Mouse (Mus musculus): ENCODE results near the gene Ufsp2. TPM values are rescaled to one million over a fixed set of nuclear protein-coding genes. Genes with fewer than 3 reads are reported as not detected.

Ufsp2 gene
- 59.6 and 59.7 TPM in 2 replicates for polyA plus RNA-seq (2014; fragmentation: Nextera tagmentation; extraction: Ambion mirVana)

- under 1% methylated on average over 57 of the region's 57 CpGs for WGBS
Measured at GRCm38 (mm10) chr8:45975126-45975836, at the start of gene Ufsp2, which contains the start of gene 1700029J07Rik. TSS of gene Ufsp2 (plus strand) at chr8:45975528. TSS of gene 1700029J07Rik (minus strand) at chr8:45975252.

GRCm38 (mm10) chr8:45934582-45935014, 40.7 kb upstream of the Ufsp2 start, which contains the start of gene Ccdc110:
TSS of gene Ccdc110 (plus strand) at chr8:45934619.
- no peaks in the 10 kb centered on the region for H3K36me3 ChIP-seq (ENCODE audit: control insufficient read depth, insufficient read depth, low read length)
- H3K9me3 ChIP-seq (ENCODE audit: control insufficient read depth, low read length), result no peaks in the 10 kb centered on the region
- no peak within 1 kb of the TSS for H3K27ac ChIP-seq (replicated peaks; ENCODE audit: low read depth, low read length)
- H3K27me3 ChIP-seq (ENCODE audit: control insufficient read depth, insufficient read depth, low read length), result no peaks in the 10 kb centered on the region
- peak within 1 kb of the TSS; percentile 40; the same call in 1 of the 2 replicates for H3K4me2 ChIP-seq (ENCODE audit: low read depth, severe bottlenecking)
- no peak within 1 kb of the TSS for H3K9ac ChIP-seq (ENCODE audit: low read length)
- no peaks in the 10 kb centered on the region for H3K4me1 ChIP-seq (ENCODE audit: control insufficient read depth, insufficient read depth, low read length)
- 3% methylated on average over 23 of the region's 23 CpGs for WGBS
- peak within 1 kb of the TSS; percentile 19 for H3K4me3 ChIP-seq (ENCODE audit: low read depth, low read length)
- ATAC-seq (ENCODE audit: insufficient number of reproducible peaks, low FRiP score, low TSS enrichment, low read depth) (peak; percentile 62; the same call in 1 of the 2 replicates), DNase-seq (ENCODE audit: low spot score) (peak; percentile 99)

More at GRCm38 (mm10) chr8:45975126-45975836, at the start of gene Ufsp2, which contains the start of gene 1700029J07Rik:
- Histone ChIP-seq H3K4me3 (ENCODE audit: low read depth, low read length) (peak within 1 kb of the TSS; percentile 59), H3K27ac (replicated peaks; ENCODE audit: low read depth, low read length) (peak within 1 kb of the TSS; percentile 32; the same call in 1 of the 2 replicates), H3K9ac (ENCODE audit: low read length) (peak within 1 kb of the TSS; percentile 68), H3K9me3 (ENCODE audit: control insufficient read depth, low read length) (no peaks in the 10 kb centered on the region), H3K27me3 (ENCODE audit: control insufficient read depth, insufficient read depth, low read length) (no peaks in the 10 kb centered on the region), H3K4me1 (ENCODE audit: control insufficient read depth, insufficient read depth, low read length) (peaks cover 3% of the 10 kb centered on the region; the same call in 1 of the 2 replicates), H3K4me2 (ENCODE audit: low read depth, severe bottlenecking) (peak within 1 kb of the TSS; percentile 58), H3K36me3 (ENCODE audit: control insufficient read depth, insufficient read depth, low read length) (0 out of 2 replicates have a peak, but pooled peaks cover 3% of the 10 kb centered on the region)
- ATAC-seq (ENCODE audit: insufficient number of reproducible peaks, low FRiP score, low TSS enrichment, low read depth) (peak; percentile 97), DNase-seq (ENCODE audit: low spot score) (peak; percentile 98)

- Histone ChIP-seq H3K27me3 (ENCODE audit: control insufficient read depth, insufficient read depth, low read length) (no peaks in the 10 kb centered on the region), H3K27ac (replicated peaks; ENCODE audit: low read depth, low read length) (no peak overlapping the region), H3K4me3 (ENCODE audit: low read depth, low read length) (no peak overlapping the region), H3K4me1 (ENCODE audit: control insufficient read depth, insufficient read depth, low read length) (no peaks in the 10 kb centered on the region), H3K9ac (ENCODE audit: low read length) (no peak overlapping the region), H3K36me3 (ENCODE audit: control insufficient read depth, insufficient read depth, low read length) (no peaks in the 10 kb centered on the region), H3K9me3 (ENCODE audit: control insufficient read depth, low read length) (no peaks in the 10 kb centered on the region), H3K4me2 (ENCODE audit: low read depth, severe bottlenecking) (no peak overlapping the region)
- WGBS, result 92% methylated on average over 9 of the region's 9 CpGs
- ATAC-seq (ENCODE audit: insufficient number of reproducible peaks, low FRiP score, low TSS enrichment, low read depth) (no peak), DNase-seq (ENCODE audit: low spot score) (no peak)
Measured at GRCm38 (mm10) chr8:45936986-45937385, 38.3 kb upstream of the Ufsp2 start.

GRCm38 (mm10) chr8:45946283-45946682, 29.0 kb upstream of the Ufsp2 start:
- Histone ChIP-seq H3K27me3 (ENCODE audit: control insufficient read depth, insufficient read depth, low read length) (no peaks in the 10 kb centered on the region), H3K27ac (replicated peaks; ENCODE audit: low read depth, low read length) (no peak overlapping the region), H3K36me3 (ENCODE audit: control insufficient read depth, insufficient read depth, low read length) (no peaks in the 10 kb centered on the region), H3K4me2 (ENCODE audit: low read depth, severe bottlenecking) (no peak overlapping the region), H3K9me3 (ENCODE audit: control insufficient read depth, low read length) (no peaks in the 10 kb centered on the region), H3K4me3 (ENCODE audit: low read depth, low read length) (no peak overlapping the region), H3K4me1 (ENCODE audit: control insufficient read depth, insufficient read depth, low read length) (no peaks in the 10 kb centered on the region), H3K9ac (ENCODE audit: low read length) (no peak overlapping the region)
- DNase-seq (ENCODE audit: low spot score), result no peak
- WGBS, result 91% methylated on average over 4 of the region's 4 CpGs
- no peak for ATAC-seq (ENCODE audit: insufficient number of reproducible peaks, low FRiP score, low TSS enrichment, low read depth)

- Histone ChIP-seq H3K9me3 (ENCODE audit: control insufficient read depth, low read length) (no peaks in the 10 kb centered on the region), H3K4me3 (ENCODE audit: low read depth, low read length) (no peak overlapping the region), H3K9ac (ENCODE audit: low read length) (no peak overlapping the region), H3K27me3 (ENCODE audit: control insufficient read depth, insufficient read depth, low read length) (no peaks in the 10 kb centered on the region), H3K4me2 (ENCODE audit: low read depth, severe bottlenecking) (no peak overlapping the region), H3K27ac (replicated peaks; ENCODE audit: low read depth, low read length) (no peak overlapping the region), H3K36me3 (ENCODE audit: control insufficient read depth, insufficient read depth, low read length) (no peaks in the 10 kb centered on the region), H3K4me1 (ENCODE audit: control insufficient read depth, insufficient read depth, low read length) (no peaks in the 10 kb centered on the region)
- ATAC-seq (ENCODE audit: insufficient number of reproducible peaks, low FRiP score, low TSS enrichment, low read depth) (no peak), DNase-seq (ENCODE audit: low spot score) (no peak)
- WGBS, result 55% methylated on average over 2 of the region's 2 CpGs
Measured at GRCm38 (mm10) chr8:45950622-45951021, 24.7 kb upstream of the Ufsp2 start.

GRCm38 (mm10) chr8:45970894-45971293, 4.4 kb upstream of the Ufsp2 start:
- ATAC-seq (ENCODE audit: insufficient number of reproducible peaks, low FRiP score, low TSS enrichment, low read depth), result no peak
- H3K27ac ChIP-seq (replicated peaks; ENCODE audit: low read depth, low read length), result no peak overlapping the region
- no peak overlapping the region for H3K9ac ChIP-seq (ENCODE audit: low read length)
- WGBS, result 96% methylated on average over 12 of the region's 12 CpGs
- H3K4me3 ChIP-seq (ENCODE audit: low read depth, low read length), result no peak overlapping the region
- H3K27me3 ChIP-seq (ENCODE audit: control insufficient read depth, insufficient read depth, low read length), result no peaks in the 10 kb centered on the region
- H3K4me1 ChIP-seq (ENCODE audit: control insufficient read depth, insufficient read depth, low read length), result peaks cover 3% of the 10 kb centered on the region; the same call in 1 of the 2 replicates
- no peak overlapping the region for H3K4me2 ChIP-seq (ENCODE audit: low read depth, severe bottlenecking)
- no peaks in the 10 kb centered on the region for H3K9me3 ChIP-seq (ENCODE audit: control insufficient read depth, low read length)
- no peaks in the 10 kb centered on the region for H3K36me3 ChIP-seq (ENCODE audit: control insufficient read depth, insufficient read depth, low read length)
- no peak for DNase-seq (ENCODE audit: low spot score)

- H3K9ac ChIP-seq (ENCODE audit: low read length), result no peak overlapping the region
- no peaks in the 10 kb centered on the region for H3K27me3 ChIP-seq (ENCODE audit: control insufficient read depth, insufficient read depth, low read length)
- ATAC-seq (ENCODE audit: insufficient number of reproducible peaks, low FRiP score, low TSS enrichment, low read depth) (no peak), DNase-seq (ENCODE audit: low spot score) (no peak)
- 76% methylated on average over 8 of the region's 8 CpGs for WGBS
- no peak overlapping the region for H3K27ac ChIP-seq (replicated peaks; ENCODE audit: low read depth, low read length)
- H3K4me3 ChIP-seq (ENCODE audit: low read depth, low read length), result no peak overlapping the region
- H3K36me3 ChIP-seq (ENCODE audit: control insufficient read depth, insufficient read depth, low read length), result 0 out of 2 replicates have a peak, but pooled peaks cover 3% of the 10 kb centered on the region
- H3K9me3 ChIP-seq (ENCODE audit: control insufficient read depth, low read length), result no peaks in the 10 kb centered on the region
- peaks cover 3% of the 10 kb centered on the region; the same call in 1 of the 2 replicates for H3K4me1 ChIP-seq (ENCODE audit: control insufficient read depth, insufficient read depth, low read length)
- H3K4me2 ChIP-seq (ENCODE audit: low read depth, severe bottlenecking), result peak overlapping the region; percentile 49; the same call in 1 of the 2 replicates
Measured at GRCm38 (mm10) chr8:45973988-45974505, 1.3 kb upstream of the Ufsp2 start.

- Histone ChIP-seq H3K27ac (replicated peaks; ENCODE audit: low read depth, low read length) (no peak overlapping the region), H3K9me3 (ENCODE audit: control insufficient read depth, low read length) (no peaks in the 10 kb centered on the region), H3K9ac (ENCODE audit: low read length) (peak overlapping the region; percentile 48), H3K4me2 (ENCODE audit: low read depth, severe bottlenecking) (peak overlapping the region; percentile 58), H3K36me3 (ENCODE audit: control insufficient read depth, insufficient read depth, low read length) (0 out of 2 replicates have a peak, but pooled peaks cover 3% of the 10 kb centered on the region), H3K4me1 (ENCODE audit: control insufficient read depth, insufficient read depth, low read length) (peaks cover 3% of the 10 kb centered on the region; the same call in 1 of the 2 replicates), H3K27me3 (ENCODE audit: control insufficient read depth, insufficient read depth, low read length) (no peaks in the 10 kb centered on the region), H3K4me3 (ENCODE audit: low read depth, low read length) (peak overlapping the region; percentile 59)
- ATAC-seq (ENCODE audit: insufficient number of reproducible peaks, low FRiP score, low TSS enrichment, low read depth), result no peak
- WGBS, result 68% methylated on average over 11 of the region's 11 CpGs
- DNase-seq (ENCODE audit: low spot score), result no peak
Measured at GRCm38 (mm10) chr8:45975837-45976468, 625 bp downstream of the Ufsp2 start.
